Mouse (Mus musculus) MEL (cell line): ENCODE results near the gene Col24a1. TPM values are rescaled to one million over a fixed set of nuclear protein-coding genes. Genes with fewer than 3 reads are reported as not detected.

Experiments
- DNase-seq: peaks from one replicate; pipeline ENCODE4 v3.0.0; 2011; ENCODE audit warnings: low read depth, low spot score
- H3K27ac ChIP-seq: 2 replicates; pipeline ENCODE4 v1.5.1; 2012; ENCODE audit warnings: low read depth, mild to moderate bottlenecking, control low read depth, low read length, moderate library complexity; ENCODE audit not compliant: control insufficient read depth
- H3K27me3 ChIP-seq, 2 experiments: fragments of 150-350 bp in 1 of 2; sonication (generic) in 1 of 2; 2 replicates each; pipeline ENCODE4 v1.6.1; 2012; ENCODE audit warnings: low read length in 2 of 2, mild to moderate bottlenecking in 2 of 2, improper control_type of control experiment in 1 of 2, moderate library complexity in 1 of 2; ENCODE audit not compliant: insufficient read depth in 2 of 2, control insufficient read depth in 1 of 2
- H3K36me3 ChIP-seq, 2 experiments: 2 replicates each; pipeline ENCODE4 v1.6.1; 2012 to 2014; ENCODE audit warnings: low read length in 2 of 2, improper control_type of control experiment in 1 of 2, inconsistent platforms in 1 of 2, mild to moderate bottlenecking in 1 of 2; ENCODE audit not compliant: insufficient read depth in 2 of 2, control insufficient read depth in 1 of 2
- H3K4me1 ChIP-seq, 2 experiments: fragments of 150-350 bp in 1 of 2; sonication (generic) in 1 of 2; 2 replicates each; pipeline ENCODE4 v1.6.1; 2012; ENCODE audit warnings: low read length in 2 of 2, improper control_type of control experiment in 1 of 2, mild to moderate bottlenecking in 1 of 2; ENCODE audit not compliant: insufficient read depth in 2 of 2, control insufficient read depth in 1 of 2
- H3K4me3 ChIP-seq, 2 experiments: fragments of 150-350 bp in 1 of 2; sonication (generic) in 1 of 2; 2 replicates each; pipeline ENCODE4 v1.5.1; 2012; ENCODE audit warnings: low read depth in 2 of 2, low read length in 2 of 2, mild to moderate bottlenecking in 2 of 2, moderate library complexity in 2 of 2, control low read depth in 1 of 2, improper control_type of control experiment in 1 of 2; ENCODE audit not compliant: control insufficient read depth in 1 of 2, insufficient read depth in 1 of 2
- H3K79me2 ChIP-seq: 2 replicates; pipeline ENCODE4 v1.6.1; 2012; ENCODE audit warnings: mild to moderate bottlenecking, low read length, moderate library complexity; ENCODE audit not compliant: control insufficient read depth, poor library complexity, insufficient read depth
- H3K9ac ChIP-seq: 2 replicates; pipeline ENCODE4 v1.6.1; 2012; ENCODE audit warnings: low read depth, mild to moderate bottlenecking, control low read depth, low read length, moderate library complexity; ENCODE audit not compliant: control insufficient read depth, poor library complexity, severe bottlenecking
- H3K9me3 ChIP-seq: fragments of 150-350 bp; sonication (generic); replicated peaks from 2 replicates; pipeline ENCODE4 v1.6.1; 2012; ENCODE audit warnings: mild to moderate bottlenecking, low read length, improper control_type of control experiment, moderate library complexity; ENCODE audit not compliant: insufficient read depth
- BHLHE40 ChIP-seq: IDR thresholded peaks from 2 replicates; pipeline ENCODE4 v1.6.1; 2012; ENCODE audit warnings: low read depth, mild to moderate bottlenecking, inconsistent platforms, low read length, improper control_type of control experiment, borderline replicate concordance
- CHD1 ChIP-seq: IDR thresholded peaks from 2 replicates; pipeline ENCODE4 v1.6.1; 2012; ENCODE audit warnings: low read depth, mild to moderate bottlenecking, inconsistent platforms, low read length, improper control_type of control experiment
- CHD2 ChIP-seq: IDR thresholded peaks from 2 replicates; pipeline ENCODE4 v1.6.1; 2011; ENCODE audit warnings: low read length, improper control_type of control experiment
- CTCF ChIP-seq, 3 experiments: IDR thresholded peaks in 2 of 3; conservative IDR thresholded peaks in 1 of 3; 2 replicates each; pipeline ENCODE4 v1.5.1; 2011 to 2012; ENCODE audit warnings: low read length in 3 of 3, low read depth in 2 of 3, mild to moderate bottlenecking in 2 of 3, improper control_type of control experiment in 1 of 3, inconsistent platforms in 1 of 3, mixed read lengths in 1 of 3, moderate library complexity in 1 of 3; ENCODE audit not compliant: control insufficient read depth in 1 of 3, insufficient read depth in 1 of 3, poor library complexity in 1 of 3, severe bottlenecking in 1 of 3
- ELF1 ChIP-seq: IDR thresholded peaks from 2 replicates; pipeline ENCODE4 v1.6.1; 2014; ENCODE audit warnings: low read depth, mild to moderate bottlenecking, inconsistent platforms, low read length, improper control_type of control experiment, moderate library complexity
- EP300 ChIP-seq, 2 experiments: IDR thresholded peaks; 2 replicates each; pipeline ENCODE4 v1.6.1; 2011; ENCODE audit warnings: improper control_type of control experiment in 2 of 2, low read length in 2 of 2, low read depth in 1 of 2, mild to moderate bottlenecking in 1 of 2
- ETS1 ChIP-seq: IDR thresholded peaks from 2 replicates; pipeline ENCODE4 v1.6.1; 2012; ENCODE audit warnings: low read depth, mild to moderate bottlenecking, inconsistent platforms, low read length, improper control_type of control experiment, moderate library complexity
- GABPA ChIP-seq: IDR thresholded peaks from 2 replicates; pipeline ENCODE4 v1.6.1; 2012; ENCODE audit warnings: low read depth, mild to moderate bottlenecking, inconsistent platforms, low read length, improper control_type of control experiment, moderate library complexity
- GATA1 ChIP-seq: IDR thresholded peaks from 2 replicates; pipeline ENCODE4 v1.6.1; 2011; ENCODE audit warnings: low read depth, low read length, improper control_type of control experiment
- HCFC1 ChIP-seq: IDR thresholded peaks from 2 replicates; pipeline ENCODE4 v1.6.1; 2012; ENCODE audit warnings: low read depth, mild to moderate bottlenecking, inconsistent platforms, low read length, improper control_type of control experiment, moderate library complexity
- JUND ChIP-seq: IDR thresholded peaks from 2 replicates; pipeline ENCODE4 v1.6.1; 2011; ENCODE audit warnings: low read depth, mild to moderate bottlenecking, improper control_type of control experiment, low read length
- MAFK ChIP-seq: IDR thresholded peaks from 2 replicates; pipeline ENCODE4 v1.6.1; 2011; ENCODE audit warnings: low read depth, mild to moderate bottlenecking, low read length, improper control_type of control experiment, borderline replicate concordance
- MAX ChIP-seq: IDR thresholded peaks from 2 replicates; pipeline ENCODE4 v1.6.1; 2011; ENCODE audit warnings: low read length, improper control_type of control experiment
- MAZ ChIP-seq: IDR thresholded peaks from 2 replicates; pipeline ENCODE4 v1.6.1; 2012; ENCODE audit warnings: low read depth, mild to moderate bottlenecking, inconsistent platforms, low read length, improper control_type of control experiment
- MEF2A ChIP-seq: IDR thresholded peaks from 2 replicates; pipeline ENCODE4 v1.6.1; 2014; ENCODE audit warnings: low read depth, mild to moderate bottlenecking, inconsistent platforms, low read length, improper control_type of control experiment; ENCODE audit not compliant: poor library complexity, insufficient replicate concordance, severe bottlenecking; ENCODE audit errors: extremely low read depth
- MYB ChIP-seq: IDR thresholded peaks from 2 replicates; pipeline ENCODE4 v1.6.1; 2011; ENCODE audit warnings: mild to moderate bottlenecking, low read depth, low read length, improper control_type of control experiment
- MYC ChIP-seq: IDR thresholded peaks from 2 replicates; pipeline ENCODE4 v1.6.1; 2011; ENCODE audit warnings: low read depth, mild to moderate bottlenecking, low read length, improper control_type of control experiment, moderate library complexity
- NELFE ChIP-seq: IDR thresholded peaks from 2 replicates; pipeline ENCODE4 v1.6.1; 2011; ENCODE audit warnings: low read depth, low read length, improper control_type of control experiment
- NRF1 ChIP-seq: IDR thresholded peaks from 2 replicates; pipeline ENCODE4 v1.6.1; 2014; ENCODE audit warnings: low read depth, mild to moderate bottlenecking, inconsistent platforms, low read length, improper control_type of control experiment, moderate library complexity; ENCODE audit not compliant: poor library complexity, insufficient read depth, severe bottlenecking
- POLR2AphosphoS2 ChIP-seq: IDR thresholded peaks from 2 replicates; pipeline ENCODE4 v1.6.1; 2011; ENCODE audit warnings: low read length, improper control_type of control experiment
- POLR2AphosphoS5 ChIP-seq: IDR thresholded peaks from 2 replicates; pipeline ENCODE4 v1.6.1; 2012; ENCODE audit warnings: low read depth, borderline replicate concordance, mild to moderate bottlenecking, inconsistent platforms, low read length, moderate library complexity, mixed read lengths
- RCOR1 ChIP-seq: IDR thresholded peaks from 2 replicates; pipeline ENCODE4 v1.6.1; 2012; ENCODE audit warnings: low read depth, mild to moderate bottlenecking, inconsistent platforms, low read length, improper control_type of control experiment
- SIN3A ChIP-seq: IDR thresholded peaks from 2 replicates; pipeline ENCODE4 v1.6.1; 2012; ENCODE audit warnings: low read length, improper control_type of control experiment, inconsistent platforms
- SMC3 ChIP-seq: IDR thresholded peaks from 2 replicates; pipeline ENCODE4 v1.6.1; 2011; ENCODE audit warnings: low read depth, low read length, improper control_type of control experiment
- TAL1 ChIP-seq: IDR thresholded peaks from 2 replicates; pipeline ENCODE4 v1.6.1; 2012; ENCODE audit warnings: mild to moderate bottlenecking, inconsistent platforms, low read length, moderate library complexity, mixed read lengths
- TBP ChIP-seq: IDR thresholded peaks from 2 replicates; pipeline ENCODE4 v1.8.0; 2011; ENCODE audit warnings: low read depth, low read length, improper control_type of control experiment
- TCF12 ChIP-seq: IDR thresholded peaks from 2 replicates; pipeline ENCODE4 v1.6.1; 2014; ENCODE audit warnings: low read depth, mild to moderate bottlenecking, inconsistent platforms, low read length, improper control_type of control experiment, moderate library complexity
- UBTF ChIP-seq: IDR thresholded peaks from 2 replicates; pipeline ENCODE4 v1.6.1; 2012; ENCODE audit warnings: low read depth, mild to moderate bottlenecking, inconsistent platforms, low read length, improper control_type of control experiment, moderate library complexity, borderline replicate concordance; ENCODE audit not compliant: insufficient read depth
- USF1 ChIP-seq: IDR thresholded peaks from 2 replicates; pipeline ENCODE4 v1.6.1; 2014; ENCODE audit warnings: low read depth, mild to moderate bottlenecking, inconsistent platforms, low read length, improper control_type of control experiment, moderate library complexity
- ZC3H11A ChIP-seq: IDR thresholded peaks from 2 replicates; pipeline ENCODE4 v1.6.1; 2012; ENCODE audit warnings: low read depth, mild to moderate bottlenecking, inconsistent platforms, low read length, improper control_type of control experiment
- ZKSCAN1 ChIP-seq: IDR thresholded peaks from 2 replicates; pipeline ENCODE4 v1.6.1; 2012; ENCODE audit warnings: low read depth, mild to moderate bottlenecking, inconsistent platforms, low read length, improper control_type of control experiment, moderate library complexity
- ZMIZ1 ChIP-seq: IDR thresholded peaks from 2 replicates; pipeline ENCODE4 v1.6.1; 2012; ENCODE audit warnings: low read depth, mild to moderate bottlenecking, inconsistent platforms, low read length, improper control_type of control experiment, moderate library complexity
- ZNF384 ChIP-seq: IDR thresholded peaks from 2 replicates; pipeline ENCODE4 v1.6.1; 2012; ENCODE audit warnings: low read depth, mild to moderate bottlenecking, inconsistent platforms, low read length, improper control_type of control experiment
- polyA plus RNA-seq, 2 experiments: library from polyadenylated mRNA; stranded (reverse) in 1 of 2; unstranded in 1 of 2; fragments of >175 nt in 1 of 2; fragments of >200 nt in 1 of 2; gene quantifications; 2 replicates each; pipeline versions ENCODE4 v1.2.1 to v1.2.4; 2012; ENCODE audit warnings: low replicate concordance in 2 of 2, low read depth in 1 of 2; ENCODE audit not compliant: insufficient read length in 2 of 2, insufficient read depth in 1 of 2, missing spikeins in 1 of 2
- total RNA-seq: library from RNA; depleted of rRNA; stranded (reverse); fragments of 300-350 nt; gene quantifications from 2 replicates; pipeline ENCODE4 v1.2.3, GENCODE M21; 2012

The Col24a1 gene
- total and polyA plus RNA-seq, 3 experiments = not detected

DNA sequence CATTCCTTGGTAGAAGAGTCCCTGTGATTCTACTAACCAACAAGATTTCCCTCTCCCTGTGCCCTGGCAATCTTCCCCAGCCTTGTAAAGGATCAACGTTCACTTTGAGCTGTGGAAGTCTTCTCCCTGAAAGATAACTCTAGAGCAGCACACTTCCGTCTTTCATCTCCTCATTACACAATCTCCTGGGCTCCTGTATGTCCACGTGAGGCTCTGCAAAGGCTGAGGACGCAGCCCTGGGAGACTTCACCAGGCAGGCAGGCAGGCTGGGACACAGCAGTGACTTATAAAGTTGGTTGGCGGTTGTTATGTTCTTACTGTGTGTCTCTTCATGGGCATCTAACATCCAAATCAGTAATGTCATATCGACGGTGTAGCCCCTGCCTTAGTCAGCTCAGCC is 170.1 kb downstream of the Col24a1 start:
- Histone ChIP-seq H3K4me3 (no peak overlapping the region), H3K4me1 (no peaks in the 10 kb centered on the region), H3K27ac (no peak overlapping the region), H3K9ac (no peak overlapping the region), H3K9me3 (no peaks in the 10 kb centered on the region), H3K36me3 (no peaks in the 10 kb centered on the region), H3K79me2 (no peaks in the 10 kb centered on the region), H3K27me3 (no peaks in the 10 kb centered on the region; a peak in 1 of 4 replicates)
- DNase-seq = no peak
- TF ChIP-seq MYC (no peak), POLR2AphosphoS2 (no peak), TAL1 (no peak), ZC3H11A (no peak), CHD2 (no peak), ETS1 (no peak), MEF2A (no peak), CTCF (IDR thresholded peaks at IDR 0.05 in 2 of 3, conservative IDR thresholded peaks at IDR 0.05 in 1 of 3; ENCODE audit: control insufficient read depth in 1 of 3, insufficient read depth in 1 of 3, low read depth in 2 of 3, low read length in 3 of 3, poor library complexity in 1 of 3, severe bottlenecking in 1 of 3) (no peak), ZKSCAN1 (no peak), GATA1 (no peak), UBTF (no peak), ZMIZ1 (no peak), ELF1 (no peak), RCOR1 (no peak), JUND (no peak), NELFE (no peak), ZNF384 (no peak), HCFC1 (no peak), TBP (no peak), TCF12 (no peak)
- TF ChIP-seq, all 39 proteins: peak for 0

DNA sequence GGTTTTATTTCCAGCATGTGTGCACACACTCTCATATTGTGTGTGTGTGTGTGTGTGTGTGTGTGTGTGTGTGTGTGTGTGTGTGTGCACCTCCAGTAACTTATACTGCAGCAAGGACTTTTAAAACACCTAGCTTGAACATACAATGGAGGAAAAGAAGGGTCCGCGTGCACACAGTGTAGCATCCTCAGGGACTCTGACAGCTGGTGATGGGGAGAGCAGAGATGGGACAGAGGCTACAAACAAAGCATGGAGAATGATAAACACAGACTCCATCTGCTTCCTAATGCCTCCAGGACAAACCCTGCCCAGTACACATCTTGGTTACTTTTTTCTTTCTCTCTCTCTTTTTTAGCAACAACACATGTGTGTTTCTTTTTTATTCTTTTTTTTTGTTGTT is 171.5 kb downstream of the Col24a1 start:
- Histone ChIP-seq H3K4me3 (no peak overlapping the region), H3K9me3 (no peaks in the 10 kb centered on the region), H3K79me2 (no peaks in the 10 kb centered on the region), H3K9ac (no peak overlapping the region), H3K27ac (no peak overlapping the region), H3K36me3 (no peaks in the 10 kb centered on the region), H3K27me3 (no peaks in the 10 kb centered on the region; a peak in 1 of 4 replicates), H3K4me1 (no peaks in the 10 kb centered on the region)
- TF ChIP-seq BHLHE40 (no peak), SIN3A (no peak), SMC3 (no peak), TAL1 (no peak), MYB (no peak), NRF1 (no peak), MAZ (no peak), ZKSCAN1 (no peak), POLR2AphosphoS5 (no peak), CHD2 (no peak), ELF1 (no peak), MAFK (no peak), CHD1 (no peak), GABPA (no peak), RCOR1 (no peak), CTCF (IDR thresholded peaks at IDR 0.05 in 2 of 3, conservative IDR thresholded peaks at IDR 0.05 in 1 of 3; ENCODE audit: control insufficient read depth in 1 of 3, insufficient read depth in 1 of 3, low read depth in 2 of 3, low read length in 3 of 3, poor library complexity in 1 of 3, severe bottlenecking in 1 of 3) (no peak), POLR2AphosphoS2 (no peak), USF1 (no peak), EP300 (IDR thresholded peaks at IDR 0.05; ENCODE audit: low read depth in 1 of 2, low read length in 2 of 2) (no peak), MAX (no peak)
- DNase-seq = no peak
